Mouse (Mus musculus) A20 (cell line): Measurements from ENCODE around the gene Pip.

Experiments
- DNase-seq: peaks from one replicate; pipeline ENCODE4 v3.0.0-alpha.2; 2011; ENCODE audit warnings: low read depth, low spot score

Pip gene

GRCm38 (mm10) chr6:41847235-41847634 lies at the start of gene Pip:
TSS of gene Pip (plus strand) at chr6:41847535.
- no peak for DNase-seq

GRCm38 (mm10) chr6:41824086-41824485 lies 23.2 kb upstream of the Pip start:
- DNase-seq: no peak

- no peak for DNase-seq
Observed at GRCm38 (mm10) chr6:41829516-41829915, 17.8 kb upstream of the Pip start.

GRCm38 (mm10) chr6:41852689-41853088 lies 5.4 kb downstream of the Pip start, which contains the start of gene Sval2:
TSS of gene Sval2 (plus strand) at chr6:41852989.
- DNase-seq: no peak

- no peak for DNase-seq
Observed at GRCm38 (mm10) chr6:41864038-41864437, 16.7 kb downstream of the Pip start.
